Mouse (Mus musculus): Measurements from ENCODE around the gene Ceacam16.

Ceacam16 gene

GRCm38 (mm10) chr7:19861199-19861598 lies at the start of gene Ceacam16:
Ceacam16 (minus strand) TSS chr7:19861299.
- CTCF ChIA-PET = interaction anchor here in 2 of 4 experiments (0.7 to 2.0 kb wide), 5 partner anchors 9 to 72 kb away, joined by 3 to 8 read pairs (median 3); no protein-coding TSS in a partner anchor
- POLR2A ChIA-PET = no interaction called here

- CTCF ChIA-PET = interaction anchor here in 3 of 4 experiments (0.6 to 2.3 kb wide), 24 partner anchors 10 to 242 kb away, joined by 3 to 17 read pairs (median 4); partner anchors contain the start of genes Ceacam19 (in 1 of the 3), Igsf23 (in 1 of the 3) and Pvr (in 1 of the 3)
- POLR2A ChIA-PET = interaction anchor here in 2 of 4 experiments (0.6 to 2.1 kb wide), 7 partner anchors 10 to 21 kb away, joined by 4 to 16 read pairs (median 5); partner anchors contain the start of gene Pvr (in 1 of the 2)
These were observed 49.6 kb upstream of the Ceacam16 start for GRCm38 (mm10) chr7:19910421-19911291.

GRCm38 (mm10) chr7:19889881-19890280 lies 28.8 kb upstream of the Ceacam16 start:
- POLR2A ChIA-PET = interaction anchor here in 3 of 4 experiments (0.7 to 1.1 kb wide), 5 partner anchors 13 to 93 kb away, joined by 3 to 7 read pairs (median 4); partner anchors contain the start of gene Cblc (in 1 of the 3)
- CTCF ChIA-PET = interaction anchor here (0.5 to 1.8 kb wide), 69 partner anchors 9 to 247 kb away, joined by 3 to 16 read pairs (median 4); partner anchors contain the start of genes Cblc (in 3 of the 4), Gm19345 (in 1 of the 4), Igsf23 (in 1 of the 4) and Nectin2 (in 1 of the 4)

- POLR2A ChIA-PET = interaction anchor here in 1 of 4 experiments (0.5 kb wide), 1 partner anchor 187 kb away, joined by 4 read pairs; no protein-coding TSS in a partner anchor
- CTCF ChIA-PET = interaction anchor here in 1 of 4 experiments (0.8 kb wide), 1 partner anchor 24 kb away, joined by 3 read pairs; no protein-coding TSS in a partner anchor
These were observed 26.8 kb upstream of the Ceacam16 start, which contains the start of gene Ceacam19 for GRCm38 (mm10) chr7:19887849-19888248. Ceacam19 (minus strand) TSS chr7:19887965.

GRCm38 (mm10) chr7:19880754-19881153 lies 19.7 kb upstream of the Ceacam16 start:
- ChIA-PET POLR2A (no interaction called here), CTCF (interaction anchor here in 3 of 4 experiments (0.7 to 2.0 kb wide), 6 partner anchors 9 to 91 kb away, joined by 3 to 9 read pairs (median 5); no protein-coding TSS in a partner anchor)

GRCm38 (mm10) chr7:19876781-19877425 lies 15.8 kb upstream of the Ceacam16 start:
- ChIA-PET POLR2A (interaction anchor here in 3 of 4 experiments (0.5 to 2.4 kb wide), 43 partner anchors 9 to 208 kb away, joined by 3 to 13 read pairs (median 4); partner anchors contain the start of gene Cblc (in 1 of the 3)), CTCF (interaction anchor here (0.5 to 6.2 kb wide), 53 partner anchors 10 to 208 kb away, joined by 3 to 42 read pairs (median 5); partner anchors contain the start of genes Cblc (in 2 of the 4), Bcam (in 1 of the 4), Ceacam16 (in 1 of the 4) and Gm19345 (in 1 of the 4))

GRCm38 (mm10) chr7:19875948-19876682 lies 15.0 kb upstream of the Ceacam16 start:
- POLR2A ChIA-PET = interaction anchor here in 3 of 4 experiments (0.6 to 2.4 kb wide), 43 partner anchors 9 to 207 kb away, joined by 3 to 13 read pairs (median 4); partner anchors contain the start of genes Cblc (in 1 of the 3) and Tomm40 (in 1 of the 3)
- CTCF ChIA-PET = interaction anchor here (0.6 to 6.2 kb wide), 61 partner anchors 9 to 421 kb away, joined by 3 to 42 read pairs (median 4); partner anchors contain the start of genes Cblc (in 2 of the 4), Bcam (in 1 of the 4), Ceacam16 (in 1 of the 4) and Gm19345 (in 1 of the 4)

- ChIA-PET POLR2A (interaction anchor here in 3 of 4 experiments (0.6 to 2.2 kb wide), 27 partner anchors 27 to 719 kb away, joined by 3 to 16 read pairs (median 4); partner anchors contain the start of genes Cblc (in 2 of the 3) and Bcam (in 1 of the 3)), CTCF (interaction anchor here (0.6 to 6.2 kb wide), 61 partner anchors 9 to 207 kb away, joined by 3 to 74 read pairs (median 5); partner anchors contain the start of genes Cblc (in 4 of the 4), Clptm1 (in 1 of the 4), Gm19345 (in 1 of the 4) and Nectin2 (in 1 of the 4))
These were observed 11.0 kb upstream of the Ceacam16 start for GRCm38 (mm10) chr7:19871943-19872601.

- ChIA-PET CTCF (interaction anchor here (0.6 to 6.2 kb wide), 33 partner anchors 10 to 204 kb away, joined by 3 to 74 read pairs (median 6); partner anchors contain the start of genes Cblc (in 4 of the 4), Gm19345 (in 1 of the 4) and Nectin2 (in 1 of the 4)), POLR2A (interaction anchor here in 3 of 4 experiments (0.6 to 2.2 kb wide), 15 partner anchors 22 to 464 kb away, joined by 3 to 16 read pairs (median 5); partner anchors contain the start of genes Bcam (in 1 of the 3) and Cblc (in 1 of the 3))
These were observed 10.1 kb upstream of the Ceacam16 start for GRCm38 (mm10) chr7:19871137-19871621.

GRCm38 (mm10) chr7:19867751-19868399 lies 6.8 kb upstream of the Ceacam16 start:
- ChIA-PET CTCF (interaction anchor here in 2 of 4 experiments (0.6 to 4.5 kb wide), 3 partner anchors 18 to 222 kb away, joined by 4 to 20 read pairs (median 4); no protein-coding TSS in a partner anchor), POLR2A (interaction anchor here in 1 of 4 experiments (0.7 kb wide), 1 partner anchor 12 kb away, joined by 3 read pairs; no protein-coding TSS in a partner anchor)

- POLR2A ChIA-PET = interaction anchor here in 3 of 4 experiments (0.9 to 2.9 kb wide), 15 partner anchors 10 to 125 kb away, joined by 3 to 11 read pairs (median 5); partner anchors contain the start of genes Bcam (in 1 of the 3) and Cblc (in 1 of the 3)
- CTCF ChIA-PET = interaction anchor here (0.6 to 3.9 kb wide), 18 partner anchors 10 to 76 kb away, joined by 3 to 19 read pairs (median 6); partner anchors contain the start of gene Gm19345 (in 1 of the 4)
These were observed 5.4 kb upstream of the Ceacam16 start for GRCm38 (mm10) chr7:19866490-19866889.

GRCm38 (mm10) chr7:19865246-19866036 lies 4.3 kb upstream of the Ceacam16 start:
- ChIA-PET POLR2A (interaction anchor here in 3 of 4 experiments (0.8 to 2.9 kb wide), 25 partner anchors 9 to 199 kb away, joined by 3 to 11 read pairs (median 4); partner anchors contain the start of genes Bcl3 (in 1 of the 3), Cblc (in 1 of the 3), Gm19345 (in 1 of the 3) and Tomm40 (in 1 of the 3)), CTCF (interaction anchor here (0.6 to 3.9 kb wide), 24 partner anchors 11 to 460 kb away, joined by 3 to 19 read pairs (median 4); partner anchors contain the start of gene Gm19345 (in 1 of the 4))

- ChIA-PET CTCF (interaction anchor here in 3 of 4 experiments (0.7 to 3.9 kb wide), 11 partner anchors 12 to 74 kb away, joined by 3 to 19 read pairs (median 4); no protein-coding TSS in a partner anchor), POLR2A (interaction anchor here in 2 of 4 experiments (0.5 to 2.9 kb wide), 5 partner anchors 11 to 180 kb away, joined by 3 to 11 read pairs (median 3); partner anchors contain the start of gene Gm19345 (in 1 of the 2))
These were observed 3.1 kb upstream of the Ceacam16 start for GRCm38 (mm10) chr7:19864241-19864640.

- ChIA-PET CTCF (interaction anchor here in 2 of 4 experiments (1.2 to 2.0 kb wide), 4 partner anchors 10 to 70 kb away, joined by 3 to 8 read pairs (median 4); no protein-coding TSS in a partner anchor), POLR2A (interaction anchor here in 3 of 4 experiments (0.6 to 1.4 kb wide), 4 partner anchors 8 to 159 kb away, joined by 3 read pairs; partner anchors contain the start of gene Gm19345 (in 1 of the 3))
These were observed 1.4 kb downstream of the Ceacam16 start for GRCm38 (mm10) chr7:19859740-19860139.
